Mouse (Mus musculus) G1E (cell line): ENCODE results near the gene Gm20425. TPM values are rescaled to one million over a fixed set of nuclear protein-coding genes. Genes with fewer than 3 reads are reported as not detected.

ENCODE experiments used
- ATAC-seq: 2 replicates; pipeline ENCODE4 v1.8.0; 2016; ENCODE audit warnings: mild to moderate bottlenecking; ENCODE audit not compliant: insufficient number of reproducible peaks, poor library complexity, low FRiP score, severe bottlenecking; ENCODE audit errors: extremely low read depth
- DNase-seq: peaks from one replicate; pipeline ENCODE4 v3.0.0; 2012; ENCODE audit warnings: low spot score
- H3K27me3 ChIP-seq: 2 replicates; pipeline ENCODE4 v1.6.1; 2012; ENCODE audit warnings: mild to moderate bottlenecking, low read length, inconsistent platforms; ENCODE audit not compliant: insufficient read depth
- H3K36me3 ChIP-seq: replicated peaks from 2 replicates; pipeline ENCODE3; 2012; ENCODE audit warnings: mild to moderate bottlenecking, inconsistent platforms
- H3K4me1 ChIP-seq: 2 replicates; pipeline ENCODE4 v1.6.1; 2012; ENCODE audit warnings: low read depth, low read length, inconsistent platforms, mixed read lengths; ENCODE audit not compliant: insufficient read depth
- H3K4me3 ChIP-seq: 2 replicates; pipeline ENCODE4 v1.5.1; 2012; ENCODE audit warnings: low read depth, mild to moderate bottlenecking, inconsistent platforms, low read length, moderate library complexity, mixed read lengths
- H3K9me3 ChIP-seq: replicated peaks from 2 replicates; pipeline ENCODE4 v1.6.1; 2012; ENCODE audit warnings: inconsistent platforms
- CTCF ChIP-seq: IDR thresholded peaks from 2 replicates; pipeline ENCODE4 v1.5.1; 2012; ENCODE audit warnings: low read depth, low read length, inconsistent platforms, mixed read lengths
- GATA1 ChIP-seq: IDR thresholded peaks from 2 replicates; pipeline ENCODE4 v1.6.1; 2012; ENCODE audit warnings: borderline replicate concordance, low read length, inconsistent platforms, mixed read lengths
- GATA2 ChIP-seq: IDR thresholded peaks from 2 replicates; pipeline ENCODE4 v1.6.1; 2012; ENCODE audit warnings: low read depth, low read length, inconsistent platforms, borderline replicate concordance
- POLR2AphosphoS5 ChIP-seq: IDR thresholded peaks from 2 replicates; pipeline ENCODE4 v1.6.1; 2012; ENCODE audit warnings: low read depth, low read length, inconsistent platforms; ENCODE audit not compliant: insufficient replicate concordance
- TAL1 ChIP-seq: conservative IDR thresholded peaks from 2 replicates; pipeline ENCODE4 v1.6.1; 2012; ENCODE audit warnings: low read depth, low read length, inconsistent platforms, mixed read lengths
- polyA plus RNA-seq: library from polyadenylated mRNA; stranded (reverse); fragments of >175 nt; gene quantifications from 2 replicates; pipeline ENCODE4 v1.2.3, GENCODE M21; 2012
- total RNA-seq, 2 experiments: library from RNA; stranded (forward) in 1 of 2; stranded (reverse) in 1 of 2; fragments of 200-1000 nt in 1 of 2; fragments of >200 nt in 1 of 2; fragmentation: Nextera tagmentation in 1 of 2; gene quantifications; 2 replicates each; pipeline ENCODE4 v1.2.3; 2014 to 2017

Gene Gm20425
- total and polyA plus RNA-seq, 3 experiments, result not detected

DNA sequence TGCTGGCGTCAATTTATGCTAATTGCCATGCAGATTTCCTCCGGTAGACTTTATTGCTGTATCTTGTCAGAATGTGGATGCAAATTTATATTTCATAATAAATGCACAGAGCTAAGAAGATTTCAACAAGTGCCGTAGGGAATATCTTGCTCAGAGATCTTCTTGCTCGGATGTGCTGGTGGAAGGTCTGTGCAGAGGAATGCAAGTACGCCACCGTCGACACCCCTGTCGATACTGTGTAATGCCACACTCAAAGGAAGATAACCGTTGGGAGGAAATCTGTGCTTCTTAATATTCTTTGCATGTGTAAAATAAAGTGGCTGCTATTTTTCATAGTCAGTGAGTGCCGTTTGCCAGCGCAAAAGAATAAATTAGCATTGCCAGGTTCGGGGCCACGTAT, 83.0 kb downstream of the Gm20425 start:
- H3K36me3 ChIP-seq, result no peaks in the 10 kb centered on the region
- DNase-seq (no peak), ATAC-seq (no peak)
- no peaks in the 10 kb centered on the region for H3K4me1 ChIP-seq
- TF ChIP-seq GATA1 (no peak), POLR2AphosphoS5 (no peak), GATA2 (no peak), TAL1 (no peak), CTCF (no peak)
- no peak overlapping the region for H3K4me3 ChIP-seq
- no peaks in the 10 kb centered on the region for H3K9me3 ChIP-seq
- peaks cover 14% of the 10 kb centered on the region; the same call in 1 of the 2 replicates for H3K27me3 ChIP-seq

DNA sequence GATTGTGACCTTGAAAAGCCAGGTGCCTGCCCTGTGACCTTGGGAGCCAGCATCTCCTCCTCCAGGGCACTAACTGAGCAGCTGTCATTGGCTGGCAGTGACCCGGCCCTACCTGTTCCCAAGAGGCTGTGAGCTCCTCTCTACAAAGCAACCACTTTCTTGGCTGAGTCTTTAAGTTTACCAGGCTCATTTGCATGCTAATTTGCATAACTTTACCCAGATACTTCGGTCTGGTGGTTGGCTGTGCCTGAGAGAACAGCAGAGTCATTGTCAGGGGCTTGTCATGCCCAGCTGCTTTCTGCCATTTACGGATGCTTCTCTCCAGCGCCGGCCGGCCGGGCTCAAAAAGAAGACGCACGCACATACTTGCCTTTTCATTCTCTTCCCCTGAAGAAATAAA, 83.4 kb downstream of the Gm20425 start:
- Histone ChIP-seq H3K27me3 (peaks cover 14% of the 10 kb centered on the region; the same call in 1 of the 2 replicates), H3K4me3 (no peak overlapping the region), H3K4me1 (no peaks in the 10 kb centered on the region), H3K36me3 (no peaks in the 10 kb centered on the region), H3K9me3 (no peaks in the 10 kb centered on the region)
- no peak for TF ChIP-seq CTCF
- TF ChIP-seq GATA2, result no peak
- TF ChIP-seq TAL1, result no peak
- TF ChIP-seq GATA1, result no peak
- TF ChIP-seq POLR2AphosphoS5, result no peak
- DNase-seq, result no peak
- ATAC-seq, result no peak

DNA sequence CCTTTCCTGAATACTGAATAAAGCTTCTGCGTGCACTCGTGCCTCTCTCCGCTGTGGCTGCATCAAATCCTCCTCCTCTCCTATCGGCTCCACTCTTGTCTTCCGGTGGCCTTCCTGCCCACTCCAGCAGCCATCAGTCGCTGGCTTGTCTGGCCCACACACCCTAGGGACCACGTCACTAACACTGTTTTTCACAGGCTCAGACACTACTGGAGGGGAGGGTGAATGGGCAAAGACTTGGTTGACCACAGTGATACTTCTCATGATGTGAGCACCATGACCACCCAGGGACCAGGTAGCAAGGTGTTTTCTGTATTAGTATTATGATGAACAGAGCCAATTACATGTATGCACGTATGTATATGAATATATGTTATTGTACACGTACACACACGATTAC, 83.8 kb downstream of the Gm20425 start:
- no peak overlapping the region for H3K4me3 ChIP-seq
- TF ChIP-seq GATA1 (no peak), POLR2AphosphoS5 (no peak), CTCF (no peak), TAL1 (no peak), GATA2 (no peak)
- H3K9me3 ChIP-seq, result no peaks in the 10 kb centered on the region
- peaks cover 19% of the 10 kb centered on the region; the same call in 1 of the 2 replicates for H3K27me3 ChIP-seq
- DNase-seq (no peak), ATAC-seq (no peak)
- no peaks in the 10 kb centered on the region for H3K4me1 ChIP-seq
- H3K36me3 ChIP-seq, result no peaks in the 10 kb centered on the region

DNA sequence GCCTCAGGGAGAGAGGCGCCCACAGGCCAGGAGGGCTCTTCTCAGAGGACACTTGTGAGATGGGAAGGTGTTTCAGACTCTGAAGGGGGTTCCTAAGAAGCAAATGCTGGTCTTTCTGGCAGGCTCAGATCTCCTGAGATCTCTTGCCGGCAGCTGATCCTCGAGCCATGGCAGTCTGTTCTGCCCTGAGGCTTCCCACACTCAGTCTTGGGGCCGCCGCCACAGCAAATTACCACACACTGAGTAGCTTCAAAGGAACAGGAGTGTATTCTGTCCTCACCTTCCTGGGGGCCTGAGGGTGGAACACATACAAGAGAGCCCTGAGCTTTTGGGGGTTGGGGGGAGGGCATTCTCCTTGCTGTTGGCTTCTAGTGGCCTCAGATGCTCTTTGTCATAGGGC, 84.8 kb downstream of the Gm20425 start:
- ATAC-seq (no peak), DNase-seq (no peak)
- TF ChIP-seq GATA1 (no peak), POLR2AphosphoS5 (no peak)
- Histone ChIP-seq H3K36me3 (no peaks in the 10 kb centered on the region), H3K9me3 (no peaks in the 10 kb centered on the region), H3K27me3 (peaks cover 21% of the 10 kb centered on the region; the same call in 1 of the 2 replicates), H3K4me3 (no peak overlapping the region), H3K4me1 (no peaks in the 10 kb centered on the region)

DNA sequence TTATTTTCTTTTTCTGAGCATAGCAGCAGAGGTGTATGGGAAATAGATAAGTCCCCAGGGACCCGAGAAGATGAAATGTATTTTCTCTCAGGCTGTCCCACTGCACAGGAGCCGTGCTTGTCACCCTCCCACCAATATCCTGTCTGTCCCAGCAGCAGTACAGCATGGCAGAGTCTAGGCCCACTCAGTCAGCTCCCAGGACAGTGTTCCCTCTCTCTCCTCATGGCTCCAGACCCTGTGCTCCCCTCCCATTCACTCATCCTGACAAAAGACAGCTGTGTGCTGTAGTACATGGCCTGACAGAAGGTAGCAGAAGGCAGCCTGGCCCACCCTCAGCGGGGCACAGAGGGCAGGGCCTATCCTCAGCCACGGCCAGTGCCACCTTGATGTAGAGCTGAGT, 86.2 kb downstream of the Gm20425 start:
- no peak for DNase-seq
- no peaks in the 10 kb centered on the region for H3K36me3 ChIP-seq

DNA sequence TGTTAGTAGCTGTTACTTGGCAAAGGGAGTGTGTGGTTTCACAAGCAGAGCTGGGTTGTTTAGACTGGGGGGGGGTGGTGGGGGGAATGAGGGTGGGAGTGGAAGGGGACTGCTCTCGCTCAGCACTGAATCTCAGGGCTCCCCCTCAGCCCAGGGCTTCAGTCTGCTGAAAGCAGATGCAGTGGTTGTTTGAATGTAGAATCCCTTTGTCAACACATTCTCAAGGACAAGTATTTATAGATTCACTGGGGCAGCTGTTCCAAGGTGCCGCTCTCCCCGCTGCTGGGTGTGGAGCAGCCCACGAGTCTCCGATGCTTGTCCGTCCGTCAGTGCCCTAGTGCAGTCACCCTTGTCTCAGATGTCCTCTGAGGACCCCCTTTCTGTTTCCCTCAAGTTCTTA, 88.8 kb downstream of the Gm20425 start:
- peaks cover 45% of the 10 kb centered on the region for H3K27me3 ChIP-seq
- H3K36me3 ChIP-seq, result no peaks in the 10 kb centered on the region
- ATAC-seq (no peak), DNase-seq (no peak)
- H3K9me3 ChIP-seq, result no peaks in the 10 kb centered on the region
- H3K4me3 ChIP-seq, result no peak overlapping the region
- H3K4me1 ChIP-seq, result no peaks in the 10 kb centered on the region
- TF ChIP-seq GATA2 (no peak), TAL1 (no peak), GATA1 (no peak), POLR2AphosphoS5 (no peak), CTCF (no peak)

More for the DNA sequence above, 86.2 kb downstream of the Gm20425 start:
- Histone ChIP-seq H3K4me1 (no peaks in the 10 kb centered on the region), H3K27me3 (peaks cover 33% of the 10 kb centered on the region; the same call in 1 of the 2 replicates), H3K4me3 (no peak overlapping the region), H3K9me3 (no peaks in the 10 kb centered on the region)
- ATAC-seq, result no peak
- TF ChIP-seq GATA2, result no peak
- no peak for TF ChIP-seq TAL1
- TF ChIP-seq GATA1, result no peak
- no peak for TF ChIP-seq CTCF
- no peak for TF ChIP-seq POLR2AphosphoS5

DNA sequence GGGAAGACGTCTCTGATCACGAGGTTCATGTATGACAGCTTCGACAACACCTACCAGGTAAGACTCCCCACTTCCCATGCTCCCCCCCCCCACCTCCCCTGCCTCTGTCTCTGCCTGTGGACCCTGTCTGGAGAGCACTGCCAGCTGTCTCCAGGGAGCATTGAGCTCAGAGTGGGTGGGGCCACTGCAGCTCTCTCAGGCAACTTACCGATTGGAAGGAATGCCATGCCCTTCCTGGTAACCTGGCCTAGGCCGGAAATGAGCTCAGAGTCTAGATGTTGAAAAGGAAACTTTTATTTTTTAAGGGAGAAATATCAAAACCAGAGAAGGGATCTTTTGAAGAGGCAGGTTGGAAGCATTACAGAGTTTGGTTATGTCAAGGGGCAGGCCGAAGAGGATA, 89.7 kb downstream of the Gm20425 start:
- Histone ChIP-seq H3K36me3 (no peaks in the 10 kb centered on the region), H3K27me3 (peaks cover 48% of the 10 kb centered on the region), H3K4me3 (no peak overlapping the region), H3K4me1 (no peaks in the 10 kb centered on the region), H3K9me3 (no peaks in the 10 kb centered on the region)
- DNase-seq (no peak), ATAC-seq (no peak)
- TF ChIP-seq POLR2AphosphoS5 (no peak), TAL1 (no peak), GATA1 (no peak), GATA2 (no peak), CTCF (no peak)

Other genes starting within 250 kb of the Gm20425 start
- not detected in 2 replicates for gene Slco2a1, start 241.6 kb downstream of the Gm20425 start, total RNA-seq (2014; fragmentation: Nextera tagmentation)
- 0.11 and 0.17 TPM in 2 replicates for gene Slco2a1, start 241.6 kb downstream of the Gm20425 start, total RNA-seq (2017)
- 0.01 and 0.02 TPM in 2 replicates for gene Slco2a1, start 241.6 kb downstream of the Gm20425 start, polyA plus RNA-seq
- not detected in 2 replicates for gene Rab6b, start 118.5 kb downstream of the Gm20425 start, total RNA-seq (2014; fragmentation: Nextera tagmentation)
- gene Rab6b, start 118.5 kb downstream of the Gm20425 start, total RNA-seq (2017), result 0.06 and 0.16 TPM in 2 replicates
- gene Rab6b, start 118.5 kb downstream of the Gm20425 start, polyA plus RNA-seq, result not detected in 2 replicates
- 21.2 and 21.3 TPM in 2 replicates for gene Srprb, start 28.2 kb downstream of the Gm20425 start, total RNA-seq (2014; fragmentation: Nextera tagmentation)
- 24.2 and 24.9 TPM in 2 replicates for gene Srprb, start 28.2 kb downstream of the Gm20425 start, total RNA-seq (2017)
- gene Srprb, start 28.2 kb downstream of the Gm20425 start, polyA plus RNA-seq, result 15.9 and 26.7 TPM in 2 replicates
- gene Trf, start 137 bp upstream of the Gm20425 start, total RNA-seq (2014; fragmentation: Nextera tagmentation), result 1.6 and 7.4 TPM in 2 replicates
- 26.8 and 33.4 TPM in 2 replicates for gene Trf, start 137 bp upstream of the Gm20425 start, total RNA-seq (2017)
- 0.21 TPM in 1 of 2 replicates, not detected in the other for gene Trf, start 137 bp upstream of the Gm20425 start, polyA plus RNA-seq
- 31.0 and 42.4 TPM in 2 replicates for gene 1300017J02Rik, start 74.8 kb upstream of the Gm20425 start, total RNA-seq (2014; fragmentation: Nextera tagmentation)
- gene 1300017J02Rik, start 74.8 kb upstream of the Gm20425 start, total RNA-seq (2017), result 29.9 and 31.9 TPM in 2 replicates
- gene 1300017J02Rik, start 74.8 kb upstream of the Gm20425 start, polyA plus RNA-seq, result 5.7 and 6.9 TPM in 2 replicates
- 449 and 472 TPM in 2 replicates for gene Topbp1, start 74.9 kb upstream of the Gm20425 start, total RNA-seq (2014; fragmentation: Nextera tagmentation)
- 273 and 298 TPM in 2 replicates for gene Topbp1, start 74.9 kb upstream of the Gm20425 start, total RNA-seq (2017)
- 40.9 and 59.7 TPM in 2 replicates for gene Topbp1, start 74.9 kb upstream of the Gm20425 start, polyA plus RNA-seq
- 160 and 162 TPM in 2 replicates for gene Cdv3, start 135.5 kb upstream of the Gm20425 start, total RNA-seq (2014; fragmentation: Nextera tagmentation)
- gene Cdv3, start 135.5 kb upstream of the Gm20425 start, total RNA-seq (2017), result 181 and 187 TPM in 2 replicates
- gene Cdv3, start 135.5 kb upstream of the Gm20425 start, polyA plus RNA-seq, result 469 and 490 TPM in 2 replicates